Mouse (Mus musculus) skeletal muscle tissue, adult 2 months (tissue): ENCODE measurements around the gene E2f7.

Experiments
- DNase-seq: peaks from one replicate; pipeline ENCODE4 v3.0.0-alpha.2; 2012; ENCODE audit warnings: low read depth, low spot score

Gene E2f7

DNA sequence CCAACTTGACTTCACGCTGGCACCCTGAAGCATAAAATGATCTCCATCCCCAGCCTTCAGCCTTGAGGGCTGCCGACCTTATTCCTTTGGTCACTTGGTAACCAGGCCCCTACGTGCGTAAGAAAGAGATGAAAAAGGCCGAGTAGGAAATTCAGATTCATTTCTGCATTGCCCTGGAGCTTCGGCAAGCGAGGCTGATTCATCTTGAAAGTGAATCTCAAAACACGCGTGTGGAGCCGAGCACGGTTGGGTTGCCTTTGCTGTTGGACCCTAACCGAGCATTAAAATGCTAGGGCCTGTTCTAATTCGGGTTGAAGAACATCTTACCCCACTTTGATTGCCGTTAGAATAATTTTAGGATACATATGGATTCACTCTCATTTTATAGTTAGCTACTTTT, 28.6 kb downstream of the E2f7 start:
- DNase-seq = no peak

DNA sequence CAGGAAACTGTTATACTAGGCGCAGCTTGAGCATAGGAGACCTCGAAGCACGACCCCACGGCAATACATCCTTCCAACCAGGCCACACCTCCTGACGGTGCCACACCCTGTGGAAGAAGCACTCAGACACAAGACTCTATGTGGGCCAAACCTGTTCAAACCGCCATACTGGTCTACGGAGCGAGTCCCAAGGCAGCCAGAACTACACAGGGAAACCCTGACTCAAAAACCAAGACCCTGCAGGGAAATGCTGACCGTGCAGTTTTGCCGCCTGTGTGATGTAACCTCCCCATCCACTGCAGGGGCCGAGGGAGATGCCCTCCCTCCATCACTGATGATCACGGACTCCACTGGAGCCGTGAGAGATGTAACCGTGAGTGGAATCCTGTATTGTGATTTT, 36.5 kb downstream of the E2f7 start:
- no peak for DNase-seq

DNA sequence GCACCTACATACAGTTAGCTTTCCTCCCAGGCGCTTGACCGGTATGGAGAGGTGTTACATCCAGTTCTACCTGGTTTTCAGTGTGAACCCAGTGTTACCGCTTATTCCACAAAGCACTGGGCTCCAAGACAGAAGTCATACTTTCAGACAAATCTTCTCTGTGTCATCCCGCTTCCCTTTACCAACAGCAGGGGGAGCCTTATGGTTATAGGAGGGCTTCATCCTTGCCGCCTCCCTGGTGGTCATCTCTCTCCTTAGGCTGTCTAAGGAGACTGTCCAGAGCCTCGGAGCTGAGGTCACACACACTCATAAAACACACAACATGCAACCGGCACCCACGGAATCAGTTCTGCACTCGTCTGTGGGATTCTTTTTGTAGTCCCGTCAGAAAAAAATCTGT, 37.4 kb downstream of the E2f7 start:
- DNase-seq = no peak

DNA sequence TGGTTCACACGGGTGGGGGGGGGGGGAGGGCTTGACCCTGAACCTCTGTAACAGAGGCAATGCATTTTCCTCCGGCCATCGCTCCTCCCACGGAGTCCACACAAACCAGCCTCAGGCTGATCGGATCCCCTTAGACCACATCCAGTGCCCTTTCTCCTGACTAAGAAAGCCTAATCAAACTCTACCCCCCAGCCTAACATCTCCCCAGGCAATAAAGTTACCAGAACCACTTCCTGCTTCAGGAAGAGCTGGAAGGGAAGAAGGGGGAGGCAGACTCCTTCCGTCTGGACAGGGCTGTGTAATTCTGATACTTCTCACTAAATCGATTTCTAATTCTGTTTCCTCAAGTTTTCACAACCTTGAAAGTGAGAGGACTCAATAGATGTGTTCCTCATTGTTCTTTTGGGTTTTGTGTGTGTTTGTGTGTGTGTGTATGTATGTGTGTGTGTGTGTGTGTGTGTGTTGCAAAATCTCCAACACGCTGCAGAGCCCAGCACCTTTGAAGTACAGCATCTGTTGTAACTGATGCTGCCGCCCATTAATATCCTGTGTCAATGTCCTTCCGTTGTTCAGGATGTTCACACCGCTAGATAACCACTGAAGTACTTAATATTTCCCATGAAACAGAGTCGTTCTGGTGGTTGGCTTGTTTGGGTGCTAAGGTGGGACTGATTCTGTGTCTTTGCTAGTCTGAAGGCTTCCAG, 43.0 kb downstream of the E2f7 start:
- no peak for DNase-seq

DNA sequence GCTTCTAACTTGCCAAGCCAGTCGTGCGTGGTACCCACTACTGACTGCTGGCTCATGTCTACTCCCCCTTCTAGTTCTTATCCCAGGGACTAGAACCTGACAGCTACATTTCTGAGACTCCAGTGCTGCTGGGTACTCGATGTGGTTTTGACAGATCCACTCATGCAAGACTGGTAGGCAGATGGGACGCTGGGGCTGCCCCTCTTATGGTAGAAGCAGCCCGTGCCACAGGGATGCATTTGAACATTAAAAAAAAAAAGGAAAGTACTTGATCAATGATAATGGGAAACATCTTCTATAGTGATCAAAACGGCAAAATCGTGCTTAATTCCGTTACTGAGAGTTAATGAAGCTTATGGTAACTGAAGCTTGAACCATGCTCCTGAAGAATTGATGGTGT, 44.4 kb downstream of the E2f7 start:
- no peak for DNase-seq

DNA sequence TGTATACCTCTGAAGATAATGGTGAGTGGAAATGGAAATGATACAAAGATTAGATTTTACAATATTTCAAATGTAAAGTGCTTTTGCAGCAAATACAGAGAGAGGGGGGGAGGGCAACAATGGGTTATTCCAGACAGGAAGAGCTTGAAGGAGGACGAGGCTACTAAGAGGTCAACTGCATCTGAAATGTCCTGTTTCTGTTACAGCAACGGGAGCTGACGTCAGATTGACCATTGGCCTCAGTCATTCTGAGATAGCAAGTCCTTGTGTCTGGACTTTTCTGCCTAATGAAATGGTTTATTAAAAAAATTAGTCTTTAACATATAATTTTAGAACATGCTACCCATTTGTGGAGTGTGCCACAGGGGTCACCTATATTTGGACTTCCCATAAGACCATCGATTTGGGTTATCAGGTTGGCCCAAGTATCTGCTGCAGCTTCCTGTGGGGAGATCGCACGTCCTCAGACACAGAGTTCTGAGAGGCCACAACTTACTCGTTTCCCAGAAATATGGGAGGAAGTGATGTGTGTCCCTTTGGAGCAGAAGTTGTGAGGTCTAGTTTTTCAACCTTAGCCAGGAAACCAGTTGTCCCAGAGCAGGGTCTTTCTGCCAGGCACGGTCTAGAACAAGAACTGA, 48.0 kb downstream of the E2f7 start:
- no peak for DNase-seq

DNA sequence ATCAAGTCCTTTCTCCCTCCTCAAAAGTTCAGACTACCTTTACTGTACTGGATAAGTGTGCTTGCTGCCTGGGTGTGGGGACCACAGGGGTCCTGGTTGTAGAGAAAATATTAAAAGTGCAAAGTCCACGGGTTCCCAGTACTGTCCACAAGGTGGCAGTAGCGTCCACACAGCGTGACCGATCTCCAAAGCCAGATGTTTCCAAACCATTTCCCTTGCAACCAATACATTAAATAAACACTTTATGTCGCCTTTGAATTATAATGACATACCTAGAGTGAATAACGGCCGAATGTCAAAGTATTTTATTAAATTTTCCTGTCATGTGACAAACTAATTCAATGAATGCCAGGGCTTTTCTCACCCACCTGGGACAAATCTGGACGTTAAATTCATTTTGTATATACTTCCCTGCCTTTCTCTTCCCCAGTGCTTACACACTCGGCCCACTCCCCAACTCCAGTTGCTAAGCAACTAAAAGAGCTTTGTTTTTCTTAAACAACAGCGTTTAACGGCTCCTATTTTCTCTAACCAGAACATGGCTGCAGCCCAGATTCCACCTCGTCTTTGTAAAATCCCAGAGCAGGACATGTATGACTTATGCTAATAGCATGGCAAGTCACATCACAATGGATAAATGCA, 49.4 kb downstream of the E2f7 start:
- DNase-seq = peak; percentile 28

DNA sequence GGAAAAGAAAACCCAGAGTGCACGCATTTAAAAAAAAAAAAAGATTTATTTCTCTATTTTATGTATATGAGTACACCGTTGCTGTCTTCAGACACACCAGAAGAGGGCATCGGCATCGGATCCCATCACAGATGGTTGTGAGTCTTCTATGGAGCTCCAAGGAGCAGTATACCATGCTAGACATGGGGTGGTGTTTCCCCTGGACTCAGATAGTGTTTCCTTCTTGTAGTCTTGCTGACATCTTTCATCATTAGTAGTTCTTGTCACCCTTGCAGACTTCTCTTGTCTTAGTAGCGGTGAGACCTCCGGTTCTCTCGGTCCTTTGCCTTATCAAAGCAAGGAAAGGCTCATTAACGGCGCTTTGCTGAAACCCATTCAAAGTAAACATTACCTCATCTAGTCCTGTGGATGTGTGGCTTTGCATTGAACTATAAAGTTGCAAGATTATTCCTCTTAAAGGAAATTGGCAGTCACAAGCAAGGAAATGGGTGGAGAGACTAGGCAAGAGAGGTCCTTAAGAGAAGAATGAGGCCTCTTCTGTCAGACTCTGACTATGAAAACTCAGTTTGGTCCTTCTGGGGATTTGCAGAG, 50.1 kb downstream of the E2f7 start:
- no peak for DNase-seq

DNA sequence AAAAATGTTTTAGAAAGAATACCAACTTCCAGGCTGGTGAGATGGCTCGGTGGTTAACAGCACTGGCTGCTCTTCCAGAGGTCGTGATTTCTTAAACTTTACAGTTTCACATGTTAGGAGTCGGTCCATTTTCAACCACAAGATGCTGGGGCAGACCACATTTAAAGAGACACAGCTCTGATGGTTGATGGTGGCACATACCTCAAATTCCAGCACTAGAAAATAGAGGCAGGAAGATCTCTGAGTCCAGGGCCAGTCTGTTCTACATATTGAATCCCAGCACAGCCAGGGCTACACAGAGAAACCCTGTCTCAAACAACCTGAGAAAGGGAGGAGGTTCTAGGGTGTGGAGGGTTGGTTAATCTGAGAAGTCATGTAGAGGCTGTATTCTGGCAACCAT, 56.1 kb downstream of the E2f7 start:
- DNase-seq = no peak

DNA sequence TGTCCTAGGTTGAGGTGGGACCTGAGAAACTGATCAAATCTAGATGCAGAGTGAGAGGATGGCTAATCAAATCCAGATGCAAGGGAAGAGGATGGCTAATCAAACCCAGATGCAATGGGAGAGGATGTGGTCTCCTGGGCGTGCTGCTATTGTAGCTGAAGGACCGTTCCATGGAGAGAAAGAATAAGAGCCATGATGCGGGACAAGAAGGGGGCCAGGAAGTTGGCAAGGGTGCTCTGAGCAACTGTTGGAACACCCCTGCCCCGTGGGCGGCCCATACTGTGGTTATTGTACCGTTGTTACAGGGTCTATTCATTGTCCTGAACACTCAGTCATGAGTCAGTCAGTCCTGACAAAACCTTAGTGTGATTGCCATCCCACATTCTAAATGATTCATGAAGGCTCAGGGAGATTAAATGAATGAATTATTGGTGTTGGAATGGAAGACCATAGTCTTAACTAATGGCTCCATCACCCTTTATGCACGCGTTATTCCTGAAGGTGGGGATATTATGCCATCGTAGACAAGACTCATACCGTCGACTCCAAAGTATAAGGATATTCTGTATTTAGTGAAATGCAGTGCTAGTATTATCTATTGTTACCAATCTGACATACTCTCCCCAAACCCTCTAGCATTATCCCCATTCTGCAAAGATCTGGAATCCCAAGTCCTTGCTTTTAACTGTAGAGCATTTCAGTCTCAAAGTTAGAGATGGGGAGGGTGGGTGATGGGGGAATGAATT, 59.2 kb downstream of the E2f7 start:
- DNase-seq = no peak

DNA sequence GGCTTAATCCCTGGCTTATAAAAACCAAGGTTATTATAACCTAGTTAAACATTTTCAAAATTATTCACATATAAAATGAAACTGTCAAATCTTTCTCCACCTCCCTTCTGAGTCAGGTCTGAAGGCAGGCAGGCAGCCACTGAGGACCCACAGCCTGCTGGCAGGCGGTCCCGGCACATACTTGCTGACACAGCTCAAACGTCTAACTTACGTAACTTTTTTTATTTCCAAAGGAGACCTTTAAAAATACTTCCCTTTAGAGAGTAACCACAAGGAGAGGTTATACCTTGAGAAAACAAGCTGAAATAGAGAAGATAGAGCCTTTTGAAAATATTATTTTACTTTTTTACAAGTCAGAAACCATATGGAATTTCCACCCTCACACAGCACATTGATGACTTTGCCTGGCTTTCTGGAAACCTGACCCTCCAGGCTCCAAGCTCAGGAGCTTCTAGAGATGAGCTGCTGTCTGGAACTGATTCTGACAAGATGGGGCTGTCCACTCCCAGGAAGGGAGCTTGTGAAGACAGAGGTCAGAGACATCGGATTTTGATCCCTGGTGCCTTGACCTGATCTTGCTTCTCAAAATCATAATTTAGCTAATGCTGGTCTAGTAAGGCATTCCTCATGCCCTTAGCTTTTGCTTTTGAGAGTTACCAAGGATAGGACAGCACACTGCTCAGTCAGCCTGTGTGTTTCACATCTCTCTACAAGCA, 59.9 kb downstream of the E2f7 start:
- DNase-seq = peak; percentile 27

DNA sequence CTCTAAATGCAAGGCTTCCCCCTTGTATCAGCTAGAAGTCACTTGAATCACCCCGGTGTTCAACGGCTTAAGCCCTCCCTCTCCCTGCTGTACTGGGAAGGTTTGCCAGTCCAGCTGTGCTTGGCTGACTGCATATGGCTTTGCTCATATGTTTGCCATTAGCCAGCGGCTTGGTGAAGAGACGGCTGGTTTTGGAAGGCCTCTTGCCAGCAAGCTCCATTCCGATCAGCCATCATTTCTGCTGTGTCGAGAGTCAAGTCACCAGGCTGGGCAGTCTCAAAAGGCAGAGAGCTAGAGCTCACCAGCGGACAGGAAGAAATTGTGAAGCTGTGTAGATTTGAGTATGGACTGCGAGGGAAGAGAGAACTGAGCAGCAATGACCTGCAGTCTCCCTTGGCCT, 61.2 kb downstream of the E2f7 start:
- DNase-seq = no peak

DNA sequence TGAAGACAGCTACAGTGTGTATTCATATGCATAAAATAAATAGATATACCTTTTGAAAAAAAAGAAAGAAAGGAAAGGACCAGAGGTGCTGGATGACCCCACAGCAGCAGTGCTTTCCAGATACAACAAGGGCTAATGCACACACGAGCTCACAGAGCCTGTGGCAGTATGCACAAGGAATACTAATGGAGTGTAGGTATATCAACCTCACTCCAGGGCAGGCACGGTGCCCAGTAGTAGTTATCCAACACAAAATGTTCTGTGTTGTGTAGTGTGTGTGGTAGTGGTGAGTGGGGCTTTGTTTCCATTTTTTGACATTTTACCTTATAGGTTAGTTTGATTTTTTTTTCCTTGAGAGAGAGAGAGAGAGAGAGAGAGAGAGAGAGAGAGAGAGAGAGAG, 65.3 kb downstream of the E2f7 start:
- no peak for DNase-seq

DNA sequence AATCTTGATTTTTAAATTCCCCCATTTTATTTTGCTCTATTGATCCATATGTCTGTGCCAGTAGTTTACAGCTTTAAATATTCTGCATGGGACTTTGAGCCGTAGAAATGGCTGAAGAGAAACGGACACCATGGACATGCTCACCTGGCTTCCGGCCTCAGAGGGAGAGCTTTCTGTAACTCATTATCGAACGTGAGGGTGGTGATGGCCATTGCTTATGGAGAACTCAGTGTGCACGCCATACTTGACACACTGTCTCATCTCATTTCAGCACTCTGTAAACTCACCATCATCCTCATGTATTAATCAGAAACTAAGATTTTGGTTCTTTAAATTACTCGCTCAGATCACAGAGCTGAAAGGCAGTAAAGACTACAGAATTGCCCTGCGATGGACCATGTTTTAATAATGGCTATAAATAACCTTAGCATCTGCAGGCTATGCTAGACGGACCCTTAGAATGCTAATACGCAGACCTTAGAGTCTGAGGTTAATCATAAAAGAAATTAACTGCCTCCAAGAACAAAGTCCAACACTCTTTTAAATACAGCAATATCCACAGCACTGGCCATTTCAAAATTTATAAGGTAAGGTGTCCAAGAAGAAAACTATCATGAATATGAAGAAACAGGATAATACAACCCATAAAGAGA, 66.1 kb downstream of the E2f7 start:
- DNase-seq = no peak

DNA sequence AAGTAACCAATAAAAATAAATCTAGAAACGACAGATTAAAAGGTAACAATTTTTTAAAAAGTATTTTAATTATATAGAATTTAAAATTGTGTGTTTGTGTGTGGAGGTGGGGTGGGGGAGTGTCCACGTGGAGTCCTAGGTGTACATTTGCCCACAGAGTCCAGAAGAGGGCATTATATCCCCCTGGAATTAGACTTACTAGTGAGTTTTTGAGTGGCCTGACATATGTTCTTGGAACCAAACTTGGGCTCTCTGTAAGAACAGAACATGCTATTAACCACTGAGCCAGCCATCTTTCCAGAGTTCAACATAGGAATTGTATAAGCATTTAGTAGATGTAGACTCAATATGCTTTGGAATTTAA, 66.6 kb downstream of the E2f7 start:
- no peak for DNase-seq

DNA sequence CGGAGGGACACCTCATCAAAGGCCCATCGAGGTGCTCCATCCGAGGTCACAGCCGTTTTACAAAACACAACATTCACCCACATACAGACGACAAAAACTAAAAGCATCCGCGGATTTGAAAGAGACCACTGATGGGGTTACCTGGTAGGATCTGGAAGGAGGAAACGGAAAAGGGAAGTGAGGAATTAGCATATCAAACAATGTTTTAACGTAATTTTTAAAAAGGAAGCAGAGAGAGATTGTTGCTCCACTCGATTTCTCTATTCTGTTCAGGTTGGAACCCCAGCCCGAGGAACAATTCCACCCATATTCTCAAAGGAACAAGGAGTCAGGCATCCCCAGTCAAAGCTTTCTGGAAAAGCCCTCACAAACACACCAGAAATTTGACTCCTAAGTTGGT, 75.9 kb downstream of the E2f7 start:
- DNase-seq = no peak

DNA sequence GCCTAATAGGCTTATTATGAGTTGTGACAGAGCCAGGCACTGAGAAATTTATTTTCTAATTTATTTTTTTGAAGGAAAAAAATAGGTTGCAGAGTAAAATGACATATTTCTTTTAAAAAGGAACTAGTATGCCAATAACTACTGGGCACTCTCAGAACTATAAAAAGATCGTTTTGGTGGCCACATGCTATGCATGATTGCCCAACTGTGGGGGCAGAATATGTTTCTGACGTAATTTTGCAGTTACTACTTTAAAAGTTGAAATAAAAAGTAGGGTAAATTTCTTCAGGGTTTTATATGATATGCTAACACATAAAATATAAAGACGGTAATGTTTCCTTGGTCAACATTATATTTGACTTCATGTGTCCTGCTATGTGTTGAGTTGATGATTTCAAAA, 76.5 kb downstream of the E2f7 start:
- no peak for DNase-seq

DNA sequence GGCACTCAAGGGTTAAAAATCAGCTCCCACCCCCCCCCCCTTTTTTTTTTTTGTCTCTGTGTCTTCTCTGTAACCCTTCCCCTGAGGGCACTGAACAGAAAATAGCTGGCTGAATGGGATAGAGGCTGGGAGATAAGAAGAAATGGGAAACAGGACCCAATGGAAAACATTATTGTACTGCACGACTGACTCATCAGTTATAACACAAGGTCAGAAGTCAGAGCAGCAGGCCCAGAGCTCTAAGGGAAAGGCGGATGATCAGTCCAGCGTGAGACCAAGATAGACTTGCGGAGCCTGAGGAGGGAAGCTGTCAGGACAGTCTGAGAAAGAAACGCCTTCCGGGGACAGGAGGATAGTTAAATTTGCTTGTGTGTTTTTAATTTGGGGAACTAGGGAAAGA, 87.1 kb downstream of the E2f7 start:
- DNase-seq = peak; percentile 6

DNA sequence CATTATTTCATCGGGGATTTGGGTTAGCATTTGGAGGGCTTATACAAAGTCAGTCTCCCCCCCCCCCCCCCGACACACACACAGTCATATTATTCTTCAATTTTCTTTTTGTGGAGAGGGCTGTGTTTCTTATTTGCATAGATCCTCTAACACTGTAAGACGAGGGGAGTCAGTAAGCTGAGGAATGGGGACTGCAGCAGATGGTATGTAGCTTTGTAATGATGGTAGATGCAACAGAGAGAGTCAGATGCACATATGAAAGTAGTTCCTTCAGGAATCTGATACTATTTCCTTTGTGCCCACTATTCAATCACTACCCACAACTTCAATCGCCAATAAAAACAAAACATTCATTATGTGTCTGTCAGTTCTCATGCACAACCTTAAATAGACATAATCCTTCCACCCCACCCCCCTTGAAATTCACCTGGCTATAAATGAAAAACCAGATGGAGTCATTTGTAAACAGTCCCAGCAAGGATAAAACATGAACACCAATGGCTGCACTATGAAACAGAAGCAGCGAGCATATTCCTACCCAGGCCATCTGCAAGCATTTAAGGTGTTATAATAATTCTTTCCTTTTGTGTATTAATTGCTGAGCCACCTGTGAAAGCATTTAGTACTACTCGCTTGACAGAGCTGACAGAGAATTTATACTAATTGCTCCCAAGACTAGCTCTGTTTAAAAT, 90.0 kb downstream of the E2f7 start:
- no peak for DNase-seq
